Mouse (Mus musculus): Measurements from ENCODE around the gene Cnot6. TPM values are rescaled to one million over a fixed set of nuclear protein-coding genes. Genes with fewer than 3 reads are reported as not detected.

Gene Cnot6
- total and polyA plus RNA-seq, 3 experiments: 38.9 to 58.3 (median 49.3) TPM

GRCm38 (mm10) chr11:49704804-49705203, 7.7 kb downstream of the Cnot6 start:
- TF ChIP-seq USF1 (IDR thresholded peaks at IDR 0.05; ENCODE audit: low read depth, low read length) (no peak), ZNF384 (IDR thresholded peaks at IDR 0.05; ENCODE audit: low read depth, low read length) (no peak), ELF1 (IDR thresholded peaks at IDR 0.05; ENCODE audit: low read depth, low read length) (no peak)
- H3K27me3 ChIP-seq (ENCODE audit: control insufficient read depth in 1 of 2, insufficient read depth in 2 of 2, low read length in 2 of 2): no peaks in the 10 kb centered on the region
- H3K4me1 ChIP-seq (ENCODE audit: control insufficient read depth in 1 of 2, insufficient read depth in 2 of 2, low read length in 2 of 2): peaks cover 14 to 20% of the 10 kb centered on the region in 2 experiments
- H3K27ac ChIP-seq (ENCODE audit: control insufficient read depth, low read depth, low read length): no peak overlapping the region
- no peaks in the 10 kb centered on the region for H3K9me3 ChIP-seq (replicated peaks; ENCODE audit: insufficient read depth, low read length)
- H3K9ac ChIP-seq (ENCODE audit: control insufficient read depth, low read depth, low read length, poor library complexity, severe bottlenecking): no peak overlapping the region
- no peak overlapping the region for H3K4me3 ChIP-seq (ENCODE audit: control insufficient read depth in 1 of 2, insufficient read depth in 1 of 2, low read depth in 2 of 2, low read length in 2 of 2)
- peaks cover 36 to 67% of the 10 kb centered on the region in 2 experiments for H3K36me3 ChIP-seq (ENCODE audit: control insufficient read depth in 1 of 2, insufficient read depth in 2 of 2, low read length in 2 of 2)
- DNase-seq (ENCODE audit: low read depth, low spot score): no peak
- peaks cover 50% of the 10 kb centered on the region for H3K79me2 ChIP-seq (ENCODE audit: control insufficient read depth, insufficient read depth, low read length, poor library complexity)

- TF ChIP-seq EP300 (IDR thresholded peaks at IDR 0.05; ENCODE audit: low read depth in 1 of 2, low read length in 2 of 2) (no peak), ZKSCAN1 (IDR thresholded peaks at IDR 0.05; ENCODE audit: low read depth, low read length) (no peak), MAX (IDR thresholded peaks at IDR 0.05; ENCODE audit: low read length) (no peak), MAZ (IDR thresholded peaks at IDR 0.05; ENCODE audit: low read depth, low read length) (no peak), SIN3A (IDR thresholded peaks at IDR 0.05; ENCODE audit: low read length) (no peak), JUND (IDR thresholded peaks at IDR 0.05; ENCODE audit: low read depth, low read length) (no peak)
- H3K9ac ChIP-seq (ENCODE audit: control insufficient read depth, low read depth, low read length, poor library complexity, severe bottlenecking): no peak overlapping the region
- H3K27ac ChIP-seq (ENCODE audit: control insufficient read depth, low read depth, low read length): no peak overlapping the region
- H3K36me3 ChIP-seq (ENCODE audit: control insufficient read depth in 1 of 2, insufficient read depth in 2 of 2, low read length in 2 of 2): peaks cover 20 to 80% of the 10 kb centered on the region in 2 experiments
- peaks cover 43% of the 10 kb centered on the region for H3K79me2 ChIP-seq (ENCODE audit: control insufficient read depth, insufficient read depth, low read length, poor library complexity)
- no peaks in the 10 kb centered on the region for H3K27me3 ChIP-seq (ENCODE audit: control insufficient read depth in 1 of 2, insufficient read depth in 2 of 2, low read length in 2 of 2)
- H3K4me1 ChIP-seq (ENCODE audit: control insufficient read depth in 1 of 2, insufficient read depth in 2 of 2, low read length in 2 of 2): no peaks in the 10 kb centered on the region
- no peak for DNase-seq (ENCODE audit: low read depth, low spot score)
- H3K4me3 ChIP-seq (ENCODE audit: control insufficient read depth in 1 of 2, insufficient read depth in 1 of 2, low read depth in 2 of 2, low read length in 2 of 2): no peak overlapping the region
- no peaks in the 10 kb centered on the region for H3K9me3 ChIP-seq (replicated peaks; ENCODE audit: insufficient read depth, low read length)
Measured at GRCm38 (mm10) chr11:49702014-49702413, 10.5 kb downstream of the Cnot6 start.

GRCm38 (mm10) chr11:49699079-49699478, 13.4 kb downstream of the Cnot6 start:
- TF ChIP-seq MXI1 (IDR thresholded peaks at IDR 0.05; ENCODE audit: low read depth, low read length) (no peak), ZMIZ1 (IDR thresholded peaks at IDR 0.05; ENCODE audit: low read depth, low read length) (no peak), CHD1 (IDR thresholded peaks at IDR 0.05; ENCODE audit: low read depth, low read length) (no peak), SIN3A (IDR thresholded peaks at IDR 0.05; ENCODE audit: low read length) (no peak), MAFK (IDR thresholded peaks at IDR 0.05; ENCODE audit: borderline replicate concordance, low read depth, low read length) (no peak), USF2 (IDR thresholded peaks at IDR 0.05; ENCODE audit: borderline replicate concordance in 1 of 2, insufficient read depth in 1 of 2, low read depth in 1 of 2, low read length in 2 of 2) (no peak), CHD2 (IDR thresholded peaks at IDR 0.05; ENCODE audit: low read length) (no peak), MYB (IDR thresholded peaks at IDR 0.05; ENCODE audit: low read depth, low read length) (no peak), USF1 (IDR thresholded peaks at IDR 0.05; ENCODE audit: low read depth, low read length) (no peak), RAD21 (IDR thresholded peaks at IDR 0.05; ENCODE audit: low read depth, low read length) (no peak), NELFE (IDR thresholded peaks at IDR 0.05; ENCODE audit: low read depth, low read length) (no peak)
- H3K27ac ChIP-seq (ENCODE audit: control insufficient read depth, low read depth, low read length): no peak overlapping the region
- no peaks in the 10 kb centered on the region for H3K4me1 ChIP-seq (ENCODE audit: control insufficient read depth in 1 of 2, insufficient read depth in 2 of 2, low read length in 2 of 2)
- peaks cover 16 to 80% of the 10 kb centered on the region in 2 experiments for H3K36me3 ChIP-seq (ENCODE audit: control insufficient read depth in 1 of 2, insufficient read depth in 2 of 2, low read length in 2 of 2)
- peaks cover 31% of the 10 kb centered on the region for H3K79me2 ChIP-seq (ENCODE audit: control insufficient read depth, insufficient read depth, low read length, poor library complexity)
- no peaks in the 10 kb centered on the region for H3K27me3 ChIP-seq (ENCODE audit: control insufficient read depth in 1 of 2, insufficient read depth in 2 of 2, low read length in 2 of 2)
- H3K9me3 ChIP-seq (replicated peaks; ENCODE audit: insufficient read depth, low read length): no peaks in the 10 kb centered on the region
- DNase-seq (ENCODE audit: low read depth, low spot score): no peak
- no peak overlapping the region for H3K9ac ChIP-seq (ENCODE audit: control insufficient read depth, low read depth, low read length, poor library complexity, severe bottlenecking)
- H3K4me3 ChIP-seq (ENCODE audit: control insufficient read depth in 1 of 2, insufficient read depth in 1 of 2, low read depth in 2 of 2, low read length in 2 of 2): no peak overlapping the region
